Mouse (Mus musculus) bone marrow, adult 2 months (tissue): ENCODE data around the gene Olfr1348.

ENCODE experiments used
- CTCF ChIP-seq: fragments of 200-500 bp; IDR thresholded peaks from 2 replicates; pipeline ENCODE4 v1.5.1; 2011; ENCODE audit warnings: low read length, control low read depth; ENCODE audit not compliant: control insufficient read depth, insufficient read depth
- POLR2A ChIP-seq: fragments of 200-500 bp; IDR thresholded peaks from 2 replicates; pipeline ENCODE4 v1.6.1; 2011; ENCODE audit warnings: low read depth, mild to moderate bottlenecking, control low read depth, low read length, borderline replicate concordance; ENCODE audit not compliant: control insufficient read depth

GRCm38 (mm10) chr7:6486841-6487240 is 21.7 kb downstream of the Olfr1348 start, which contains the start of gene Olfr5:
- TF ChIP-seq CTCF, result no peak
- no peak for TF ChIP-seq POLR2A
